Mouse (Mus musculus) thymus, adult 2 months (tissue): ENCODE results near the gene Cfd.

Experiments
- CTCF ChIP-seq: fragments of 200-500 bp; IDR thresholded peaks from 2 replicates; pipeline ENCODE4 v1.5.1; 2012; ENCODE audit warnings: mild to moderate bottlenecking, control low read depth, low read length, moderate library complexity, borderline replicate concordance; ENCODE audit not compliant: control insufficient read depth, poor library complexity, insufficient read depth; ENCODE audit errors: extremely low read depth
- POLR2A ChIP-seq: fragments of 200-500 bp; IDR thresholded peaks from 2 replicates; pipeline ENCODE4 v1.6.1; 2012; ENCODE audit warnings: mild to moderate bottlenecking, low read length, control low read depth, moderate library complexity; ENCODE audit not compliant: control insufficient read depth, poor library complexity, insufficient read depth; ENCODE audit errors: extremely low read depth

- TF ChIP-seq POLR2A (0 out of 2 replicates have a peak, but pooled peaks have one; percentile 11), CTCF (no peak)
Measured at GRCm38 (mm10) chr10:79928030-79928694, 37.5 kb downstream of the Cfd start.
